Mouse (Mus musculus) forebrain, embryonic 16.5 days (tissue): ENCODE data around the gene Rab3d. TPM values are rescaled to one million over a fixed set of nuclear protein-coding genes. Genes with fewer than 3 reads are reported as not detected.
"Not testable (repeated sequence)": the region's sequence is repeated elsewhere in the genome, so short reads cannot be mapped to it uniquely, and the experiment has no call there.

Experiments used
- ATAC-seq: fragments of 200-750 bp; cut with Nextera tagmentation; 2 replicates; pipeline ENCODE4 v1.8.0; 2017; ENCODE audit warnings: mild to moderate bottlenecking, moderate library complexity
- H3K27ac ChIP-seq: fragments of 300-500 bp; sonication (generic); 2 replicates; pipeline ENCODE4 v1.5.1; 2014; ENCODE audit warnings: low read length, control low read depth
- H3K27me3 ChIP-seq: fragments of 300-500 bp; sonication (generic); replicated peaks from 2 replicates; pipeline ENCODE4 v1.6.1; 2014; ENCODE audit warnings: low read length; ENCODE audit not compliant: control insufficient read depth, insufficient read depth
- H3K36me3 ChIP-seq: fragments of 300-500 bp; sonication (generic); 2 replicates; pipeline ENCODE4 v1.6.1; 2014; ENCODE audit not compliant: control insufficient read depth, insufficient read depth
- H3K4me1 ChIP-seq: fragments of 300-500 bp; sonication (generic); replicated peaks from 2 replicates; pipeline ENCODE4 v1.6.1; 2014; ENCODE audit warnings: low read length; ENCODE audit not compliant: control insufficient read depth, insufficient read depth
- H3K4me2 ChIP-seq: fragments of 300-500 bp; sonication (generic); 2 replicates; pipeline ENCODE4 v1.6.1; 2014; ENCODE audit warnings: mild to moderate bottlenecking, low read length, control low read depth
- H3K4me3 ChIP-seq: fragments of 300-500 bp; sonication (generic); replicated peaks from 2 replicates; pipeline ENCODE4 v1.5.1; 2014; ENCODE audit warnings: mild to moderate bottlenecking, low read length, control low read depth
- H3K9ac ChIP-seq: fragments of 300-500 bp; sonication (generic); replicated peaks from 2 replicates; pipeline ENCODE4 v1.6.1; 2014; ENCODE audit warnings: low read depth, low read length, control low read depth
- H3K9me3 ChIP-seq: fragments of 300-500 bp; sonication (generic); 2 replicates; pipeline ENCODE4 v1.6.1; 2016; ENCODE audit warnings: low read length; ENCODE audit not compliant: control insufficient read depth
- WGBS: fragments of 180-500 bp; shearing (Covaris S2); extraction: QIAGEN DNeasy Blood & Tissue Kit; methylation state at CpG from one replicate; pipeline ENCODE4 v1.1.7; 2014; 5-methylcytosine and 5-hydroxymethylcytosine counted together
- polyA plus RNA-seq: library from polyadenylated mRNA; unstranded; fragments of >200 nt; fragmentation: Nextera tagmentation; extraction: Ambion mirVana; gene quantifications from 2 replicates; pipeline ENCODE4 v1.2.1, GENCODE M21; 2015

The Rab3d gene
- polyA plus RNA-seq, 1 experiment from 2014 or later = 37.4 TPM

DNA sequence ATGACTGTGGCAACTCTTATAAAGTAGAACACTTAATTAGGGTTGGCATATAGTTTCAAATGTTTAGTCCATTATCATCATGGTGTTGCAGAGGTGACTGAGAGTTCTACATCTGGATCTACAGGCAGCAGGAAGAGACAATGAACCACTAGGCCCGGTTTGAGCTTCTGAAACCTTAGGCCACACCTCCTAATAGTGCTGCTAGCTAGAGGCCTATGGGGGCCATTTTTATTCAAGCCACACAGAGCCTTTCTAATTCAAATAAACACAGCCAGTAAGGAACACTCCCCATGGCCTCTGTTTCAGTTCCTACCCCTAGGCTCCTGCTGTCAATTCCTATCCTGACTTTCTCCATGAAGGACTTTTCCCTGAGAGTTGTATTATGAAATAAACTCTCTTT, 55.8 kb downstream of the Rab3d start:
- Histone ChIP-seq H3K4me1 (no peaks in the 10 kb centered on the region), H3K9ac (no peak overlapping the region), H3K36me3 (no peaks in the 10 kb centered on the region), H3K27ac (no peak overlapping the region), H3K27me3 (no peaks in the 10 kb centered on the region), H3K4me2 (no peak overlapping the region), H3K4me3 (no peak overlapping the region), H3K9me3 (no peaks in the 10 kb centered on the region)
- WGBS = 67% methylated on average over 1 of the region's 1 CpGs
- ATAC-seq = no peak

DNA sequence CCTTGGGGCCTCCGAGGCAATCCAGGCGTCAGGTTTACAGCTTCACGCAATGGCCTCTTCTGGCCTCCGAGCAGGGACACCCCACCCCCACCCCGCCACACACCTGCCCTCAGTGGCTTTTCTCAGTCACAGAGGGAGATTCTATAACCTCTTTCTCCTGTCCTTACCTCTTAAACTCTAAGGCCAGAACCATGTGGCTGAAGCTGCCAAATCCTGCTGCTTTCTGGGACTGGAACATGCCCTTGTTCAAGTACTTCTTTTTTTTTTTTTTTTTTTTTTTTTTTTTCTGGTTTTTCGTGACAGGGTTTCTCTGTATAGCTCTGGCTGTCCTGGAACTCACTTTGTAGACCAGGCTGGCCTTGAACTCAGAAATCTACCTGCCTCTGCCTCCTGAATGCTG, 57.6 kb downstream of the Rab3d start:
- H3K4me3 ChIP-seq, H3K9ac ChIP-seq, H3K27me3 ChIP-seq, H3K4me2 ChIP-seq, H3K27ac ChIP-seq, H3K36me3 ChIP-seq, ATAC-seq, H3K9me3 ChIP-seq, H3K4me1 ChIP-seq: not testable (repeated sequence)
- 73% methylated on average over 6 of the region's 6 CpGs for WGBS

DNA sequence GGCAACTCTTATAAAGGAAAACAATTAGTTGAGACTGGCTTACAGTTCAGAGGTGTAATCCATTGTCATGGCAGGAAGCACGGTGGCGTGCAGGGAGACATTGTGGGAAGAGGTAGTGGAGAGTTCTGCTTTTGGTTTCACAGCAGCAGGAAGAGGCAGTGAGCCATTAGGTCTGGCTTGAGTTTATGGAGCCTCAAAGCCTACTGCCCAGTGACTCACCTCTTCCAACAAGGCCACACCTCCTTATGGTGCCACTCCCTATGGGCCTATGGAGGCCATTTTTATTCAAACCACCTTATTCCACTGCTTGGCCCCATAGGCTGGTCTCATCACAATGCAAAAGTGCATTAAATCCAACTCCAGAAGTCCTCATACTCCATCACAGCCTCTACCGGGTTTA, 58.4 kb downstream of the Rab3d start:
- no peak overlapping the region for H3K27ac ChIP-seq
- WGBS = 86% methylated on average over 3 of the region's 3 CpGs
- no peak overlapping the region for H3K4me3 ChIP-seq
- H3K4me2 ChIP-seq = no peak overlapping the region
- no peaks in the 10 kb centered on the region for H3K9me3 ChIP-seq
- no peak overlapping the region for H3K9ac ChIP-seq
- H3K36me3 ChIP-seq = no peaks in the 10 kb centered on the region
- no peaks in the 10 kb centered on the region for H3K4me1 ChIP-seq
- no peak for ATAC-seq
- no peaks in the 10 kb centered on the region for H3K27me3 ChIP-seq

DNA sequence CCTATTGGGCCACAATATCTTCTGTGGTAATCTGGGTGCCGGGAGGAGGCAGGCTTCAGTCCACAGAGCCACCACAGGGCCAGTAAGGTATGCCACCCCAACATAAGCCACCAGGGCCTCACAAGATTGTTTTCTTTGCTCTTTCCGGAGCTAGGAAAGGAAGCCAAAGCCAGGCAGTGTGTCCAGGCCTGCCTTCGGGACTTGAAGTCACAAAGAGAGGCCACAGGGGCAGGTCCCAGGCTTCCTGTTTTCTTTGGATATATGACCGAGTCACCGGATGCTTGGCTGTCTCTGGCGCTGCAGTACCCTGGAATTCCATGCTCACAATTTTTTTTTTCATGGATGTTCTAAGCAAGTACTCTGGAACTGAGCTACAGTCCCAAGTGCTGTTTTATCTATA, 59.9 kb downstream of the Rab3d start:
- H3K9me3 ChIP-seq = no peaks in the 10 kb centered on the region
- H3K4me1 ChIP-seq = no peaks in the 10 kb centered on the region; the same call in 1 of the 2 replicates
- 90% methylated on average over 6 of the region's 6 CpGs for WGBS
- H3K9ac ChIP-seq = no peak overlapping the region
- H3K27ac ChIP-seq = no peak overlapping the region
- H3K4me2 ChIP-seq = no peak overlapping the region
- no peak overlapping the region for H3K4me3 ChIP-seq
- no peaks in the 10 kb centered on the region for H3K36me3 ChIP-seq
- H3K27me3 ChIP-seq = no peaks in the 10 kb centered on the region
- ATAC-seq = no peak

DNA sequence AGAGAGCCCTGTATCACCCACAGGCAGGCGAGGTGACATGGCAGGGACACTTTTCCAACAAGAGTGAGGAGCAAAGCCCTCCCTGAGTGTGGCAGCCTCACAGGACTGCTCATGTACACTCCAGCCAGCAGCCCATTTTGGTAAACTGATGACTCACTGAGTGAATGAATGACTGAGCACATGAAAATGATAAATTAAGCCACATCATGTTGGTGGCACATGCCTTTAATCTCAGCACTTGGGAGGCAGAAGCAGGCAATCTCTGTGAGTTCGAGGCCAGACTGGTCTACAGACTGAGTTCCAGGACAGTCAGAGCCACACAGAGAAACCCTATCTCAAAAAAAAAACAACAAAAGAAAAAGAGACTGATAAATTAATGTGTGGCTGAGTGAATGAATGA, 60.5 kb downstream of the Rab3d start:
- 73% methylated on average over 2 of the region's 2 CpGs for WGBS
- no peak for ATAC-seq
- no peak overlapping the region for H3K27ac ChIP-seq
- H3K4me2 ChIP-seq = no peak overlapping the region
- H3K4me3 ChIP-seq = no peak overlapping the region
- peaks cover 5% of the 10 kb centered on the region for H3K4me1 ChIP-seq
- H3K36me3 ChIP-seq = no peaks in the 10 kb centered on the region
- no peak overlapping the region for H3K9ac ChIP-seq
- H3K27me3 ChIP-seq = no peaks in the 10 kb centered on the region
- no peaks in the 10 kb centered on the region for H3K9me3 ChIP-seq

Other genes starting within 250 kb of the Rab3d start
- 16.1 and 18.8 TPM in 2 replicates for gene Ldlr, start 194.7 kb downstream of the Rab3d start, polyA plus RNA-seq
- 35.1 and 42.8 TPM in 2 replicates for gene Spc24, start 157.9 kb downstream of the Rab3d start, polyA plus RNA-seq
- 3.2 and 3.7 TPM in 2 replicates for gene Kank2, start 119.4 kb downstream of the Rab3d start, polyA plus RNA-seq
- 0.51 TPM in 1 of 2 replicates, not detected in the other for gene Angptl8, start 82.7 kb downstream of the Rab3d start, polyA plus RNA-seq
- 11.8 and 12.0 TPM in 2 replicates for gene Dock6, start 65.6 kb downstream of the Rab3d start, polyA plus RNA-seq
- 5.4 and 11.9 TPM in 2 replicates for gene Ccdc159, start 9.3 kb upstream of the Rab3d start, polyA plus RNA-seq
- gene Tmem205, start 9.4 kb upstream of the Rab3d start, polyA plus RNA-seq = 47.7 and 54.8 TPM in 2 replicates
- 74.1 and 89.9 TPM in 2 replicates for gene Plppr2, start 18.8 kb upstream of the Rab3d start, polyA plus RNA-seq
- 9.0 and 12.5 TPM in 2 replicates for gene Swsap1, start 37.6 kb upstream of the Rab3d start, polyA plus RNA-seq
- 1.6 and 1.8 TPM in 2 replicates for gene Epor, start 45.3 kb upstream of the Rab3d start, polyA plus RNA-seq
- 0.76 and 1.5 TPM in 2 replicates for gene Rgl3, start 71.3 kb upstream of the Rab3d start, polyA plus RNA-seq
- gene Ccdc151, start 84.4 kb upstream of the Rab3d start, polyA plus RNA-seq = 3.6 and 5.2 TPM in 2 replicates
- 90.0 and 93.9 TPM in 2 replicates for gene Prkcsh, start 84.6 kb upstream of the Rab3d start, polyA plus RNA-seq
- gene Elavl3, start 133.8 kb upstream of the Rab3d start, polyA plus RNA-seq = 77.6 and 101 TPM in 2 replicates
- gene Gm49318, start 153.1 kb upstream of the Rab3d start, polyA plus RNA-seq = not detected in 2 replicates
- 20.7 and 22.4 TPM in 2 replicates for gene Zfp653, start 153.2 kb upstream of the Rab3d start, polyA plus RNA-seq
- 62.5 and 67.4 TPM in 2 replicates for gene Ecsit, start 167.2 kb upstream of the Rab3d start, polyA plus RNA-seq
- gene Cnn1, start 181.0 kb upstream of the Rab3d start, polyA plus RNA-seq = 0.60 and 0.78 TPM in 2 replicates
- 147 and 168 TPM in 2 replicates for gene Elof1, start 199.0 kb upstream of the Rab3d start, polyA plus RNA-seq
- gene Acp5, start 217.5 kb upstream of the Rab3d start, polyA plus RNA-seq = 0.42 TPM in 1 of 2 replicates, not detected in the other
- gene Pigyl, start 238.7 kb upstream of the Rab3d start, polyA plus RNA-seq = 72.5 and 78.8 TPM in 2 replicates